Mouse (Mus musculus) frontal cortex, adult (tissue): ENCODE data around the gene Hdac7.

ENCODE experiments used
- ATAC-seq: cut with Nextera tagmentation; 2 replicates; pipeline ENCODE4 v1.9.2; 2017; ENCODE audit warnings: mild to moderate bottlenecking, moderate library complexity, mixed read lengths; ENCODE audit not compliant: low TSS enrichment

Gene Hdac7

GRCm38 (mm10) chr15:97746278-97746677 is 98.0 kb downstream of the Hdac7 start:
- ATAC-seq, result no peak

GRCm38 (mm10) chr15:97745331-97745730 is 99.0 kb downstream of the Hdac7 start:
- peak; percentile 16; the same call in 1 of the 2 replicates for ATAC-seq

- ATAC-seq, result no peak
These were observed 99.4 kb downstream of the Hdac7 start for GRCm38 (mm10) chr15:97744930-97745329.

GRCm38 (mm10) chr15:97743961-97744525 is 100.3 kb downstream of the Hdac7 start:
- ATAC-seq, result no peak

- no peak for ATAC-seq
These were observed 101.1 kb downstream of the Hdac7 start for GRCm38 (mm10) chr15:97743210-97743609.
